Mouse (Mus musculus): Measurements from ENCODE around the gene Scrn3. TPM values are rescaled to one million over a fixed set of nuclear protein-coding genes. Genes with fewer than 3 reads are reported as not detected.

The Scrn3 gene
- polyA plus RNA-seq, 1 experiment = 3.0 TPM

- H3K4me3 ChIP-seq (ENCODE audit: control insufficient read depth, low read depth, low read length) = no peak overlapping the region
- H3K4me1 ChIP-seq (ENCODE audit: control insufficient read depth, insufficient read depth, low read length) = no peaks in the 10 kb centered on the region
- H3K27me3 ChIP-seq (ENCODE audit: control insufficient read depth, insufficient read depth, low read length) = no peaks in the 10 kb centered on the region
- no peak overlapping the region for H3K27ac ChIP-seq (ENCODE audit: control insufficient read depth, insufficient read depth, low read depth, low read length)
- no peaks in the 10 kb centered on the region for H3K36me3 ChIP-seq (ENCODE audit: control insufficient read depth, insufficient read depth, low read length)
- TF ChIP-seq POLR2A (IDR thresholded peaks at IDR 0.05; ENCODE audit: control insufficient read depth, low read depth, low read length) = no peak
- no peak for TF ChIP-seq CTCF (IDR thresholded peaks at IDR 0.05; ENCODE audit: control insufficient read depth, insufficient read depth, insufficient replicate concordance, low read depth, low read length)
Measured at GRCm38 (mm10) chr2:73363448-73363847, 51.0 kb downstream of the Scrn3 start.

GRCm38 (mm10) chr2:73371530-73372335 is 59.3 kb downstream of the Scrn3 start:
- peaks cover 2% of the 10 kb centered on the region; the same call in 1 of the 2 replicates for H3K4me1 ChIP-seq (ENCODE audit: control insufficient read depth, insufficient read depth, low read length)
- TF ChIP-seq POLR2A (IDR thresholded peaks at IDR 0.05; ENCODE audit: control insufficient read depth, low read depth, low read length) (no peak), CTCF (IDR thresholded peaks at IDR 0.05; ENCODE audit: control insufficient read depth, insufficient read depth, insufficient replicate concordance, low read depth, low read length) (no peak)
- no peak overlapping the region for H3K27ac ChIP-seq (ENCODE audit: control insufficient read depth, insufficient read depth, low read depth, low read length)
- H3K4me3 ChIP-seq (ENCODE audit: control insufficient read depth, low read depth, low read length) = no peak overlapping the region
- no peaks in the 10 kb centered on the region for H3K27me3 ChIP-seq (ENCODE audit: control insufficient read depth, insufficient read depth, low read length)
- no peaks in the 10 kb centered on the region for H3K36me3 ChIP-seq (ENCODE audit: control insufficient read depth, insufficient read depth, low read length)

- H3K4me3 ChIP-seq (ENCODE audit: control insufficient read depth, low read depth, low read length) = no peak overlapping the region
- no peak overlapping the region for H3K27ac ChIP-seq (ENCODE audit: control insufficient read depth, insufficient read depth, low read depth, low read length)
- H3K36me3 ChIP-seq (ENCODE audit: control insufficient read depth, insufficient read depth, low read length) = no peaks in the 10 kb centered on the region
- H3K4me1 ChIP-seq (ENCODE audit: control insufficient read depth, insufficient read depth, low read length) = no peaks in the 10 kb centered on the region
- no peaks in the 10 kb centered on the region for H3K27me3 ChIP-seq (ENCODE audit: control insufficient read depth, insufficient read depth, low read length)
- TF ChIP-seq POLR2A (IDR thresholded peaks at IDR 0.05; ENCODE audit: control insufficient read depth, low read depth, low read length) = no peak
- TF ChIP-seq CTCF (IDR thresholded peaks at IDR 0.05; ENCODE audit: control insufficient read depth, insufficient read depth, insufficient replicate concordance, low read depth, low read length) = no peak
Measured at GRCm38 (mm10) chr2:73378326-73378725, 65.9 kb downstream of the Scrn3 start.

- TF ChIP-seq CTCF (IDR thresholded peaks at IDR 0.05; ENCODE audit: control insufficient read depth, insufficient read depth, insufficient replicate concordance, low read depth, low read length) = no peak
- no peak for TF ChIP-seq POLR2A (IDR thresholded peaks at IDR 0.05; ENCODE audit: control insufficient read depth, low read depth, low read length)
- Histone ChIP-seq H3K27ac (ENCODE audit: control insufficient read depth, insufficient read depth, low read depth, low read length) (no peak overlapping the region), H3K4me1 (ENCODE audit: control insufficient read depth, insufficient read depth, low read length) (no peaks in the 10 kb centered on the region), H3K4me3 (ENCODE audit: control insufficient read depth, low read depth, low read length) (no peak overlapping the region), H3K27me3 (ENCODE audit: control insufficient read depth, insufficient read depth, low read length) (no peaks in the 10 kb centered on the region), H3K36me3 (ENCODE audit: control insufficient read depth, insufficient read depth, low read length) (no peaks in the 10 kb centered on the region)
Measured at GRCm38 (mm10) chr2:73379656-73380055, 67.3 kb downstream of the Scrn3 start.

GRCm38 (mm10) chr2:73380298-73380975 is 68.0 kb downstream of the Scrn3 start:
- no peaks in the 10 kb centered on the region for H3K36me3 ChIP-seq (ENCODE audit: control insufficient read depth, insufficient read depth, low read length)
- no peaks in the 10 kb centered on the region for H3K27me3 ChIP-seq (ENCODE audit: control insufficient read depth, insufficient read depth, low read length)
- no peak overlapping the region for H3K4me3 ChIP-seq (ENCODE audit: control insufficient read depth, low read depth, low read length)
- no peaks in the 10 kb centered on the region for H3K4me1 ChIP-seq (ENCODE audit: control insufficient read depth, insufficient read depth, low read length)
- no peak for TF ChIP-seq POLR2A (IDR thresholded peaks at IDR 0.05; ENCODE audit: control insufficient read depth, low read depth, low read length)
- no peak for TF ChIP-seq CTCF (IDR thresholded peaks at IDR 0.05; ENCODE audit: control insufficient read depth, insufficient read depth, insufficient replicate concordance, low read depth, low read length)
- no peak overlapping the region for H3K27ac ChIP-seq (ENCODE audit: control insufficient read depth, insufficient read depth, low read depth, low read length)

GRCm38 (mm10) chr2:73385172-73385571 is 72.8 kb downstream of the Scrn3 start:
- TF ChIP-seq CTCF (IDR thresholded peaks at IDR 0.05; ENCODE audit: control insufficient read depth, insufficient read depth, insufficient replicate concordance, low read depth, low read length) (no peak), POLR2A (IDR thresholded peaks at IDR 0.05; ENCODE audit: control insufficient read depth, low read depth, low read length) (no peak)
- Histone ChIP-seq H3K27ac (ENCODE audit: control insufficient read depth, insufficient read depth, low read depth, low read length) (no peak overlapping the region), H3K36me3 (ENCODE audit: control insufficient read depth, insufficient read depth, low read length) (no peaks in the 10 kb centered on the region), H3K4me1 (ENCODE audit: control insufficient read depth, insufficient read depth, low read length) (peaks cover 5% of the 10 kb centered on the region; the same call in 1 of the 2 replicates), H3K4me3 (ENCODE audit: control insufficient read depth, low read depth, low read length) (no peak overlapping the region), H3K27me3 (ENCODE audit: control insufficient read depth, insufficient read depth, low read length) (no peaks in the 10 kb centered on the region)

- Histone ChIP-seq H3K27ac (ENCODE audit: control insufficient read depth, insufficient read depth, low read depth, low read length) (no peak overlapping the region), H3K4me1 (ENCODE audit: control insufficient read depth, insufficient read depth, low read length) (peaks cover 5% of the 10 kb centered on the region; the same call in 1 of the 2 replicates), H3K27me3 (ENCODE audit: control insufficient read depth, insufficient read depth, low read length) (no peaks in the 10 kb centered on the region), H3K4me3 (ENCODE audit: control insufficient read depth, low read depth, low read length) (peak overlapping the region; percentile 81), H3K36me3 (ENCODE audit: control insufficient read depth, insufficient read depth, low read length) (no peaks in the 10 kb centered on the region)
- no peak for TF ChIP-seq CTCF (IDR thresholded peaks at IDR 0.05; ENCODE audit: control insufficient read depth, insufficient read depth, insufficient replicate concordance, low read depth, low read length)
- no peak for TF ChIP-seq POLR2A (IDR thresholded peaks at IDR 0.05; ENCODE audit: control insufficient read depth, low read depth, low read length)
Measured at GRCm38 (mm10) chr2:73385641-73386355, 73.4 kb downstream of the Scrn3 start.

Data from testis, adult 2 months (tissue).